Mouse (Mus musculus): ENCODE measurements at regions not wholly inside any gene's neighbourhood (a gene's known extent, or its start where the extent isn't known, plus 50 kb on each side); places are given as distances from the start of the nearest gene placed in this dataset.

- peak; percentile 7 to 11 for DNase-seq
Observed at GRCm38 (mm10) chr10:126734661-126735060, 166.5 kb downstream of the Atp23 start.

- DNase-seq, result no peak
Observed at GRCm38 (mm10) chr10:126727840-126728239, 173.3 kb downstream of the Atp23 start.

GRCm38 (mm10) chr10:126717961-126718360, 183.2 kb downstream of the Atp23 start:
- DNase-seq, result peak; percentile 19 to 44

GRCm38 (mm10) chr10:126711758-126712157, 189.4 kb downstream of the Atp23 start:
- no peak for DNase-seq

- no peak for DNase-seq
Observed at GRCm38 (mm10) chr10:126709219-126709917, 191.8 kb downstream of the Atp23 start.

GRCm38 (mm10) chr10:126708730-126709129, 192.4 kb downstream of the Atp23 start:
- DNase-seq, result peak; percentile 66 to 74

- no peak for DNase-seq
Observed at GRCm38 (mm10) chr10:126708215-126708614, 192.9 kb downstream of the Atp23 start.

GRCm38 (mm10) chr10:126697086-126697485, 204.1 kb downstream of the Atp23 start:
- no peak for DNase-seq

- no peak for DNase-seq
Observed at GRCm38 (mm10) chr10:126690914-126691673, 210.1 kb downstream of the Atp23 start.

GRCm38 (mm10) chr10:126680275-126681184, 220.6 kb downstream of the Atp23 start:
- no peak for DNase-seq

- peak; percentile 42 to 45 for DNase-seq
Observed at GRCm38 (mm10) chr10:126679224-126680120, 221.7 kb downstream of the Atp23 start.

GRCm38 (mm10) chr10:126673437-126673836, 227.7 kb downstream of the Atp23 start:
- no peak for DNase-seq

- DNase-seq, result no peak
Observed at GRCm38 (mm10) chr10:126664408-126665083, 236.6 kb downstream of the Atp23 start.

- DNase-seq, result peak in 1 of 2 experiments; percentile 17
Observed at GRCm38 (mm10) chr10:126663461-126664013, 237.6 kb downstream of the Atp23 start.

GRCm38 (mm10) chr10:126662765-126663164, 238.4 kb downstream of the Atp23 start:
- DNase-seq, result no peak

- no peak for DNase-seq
Observed at GRCm38 (mm10) chr10:126661095-126661615, 240.0 kb downstream of the Atp23 start.

GRCm38 (mm10) chr10:126660024-126660423, 241.1 kb downstream of the Atp23 start:
- no peak for DNase-seq

- no peak for DNase-seq
Observed at GRCm38 (mm10) chr10:126652693-126653092, 248.5 kb downstream of the Atp23 start.

- no peak for DNase-seq
Observed at GRCm38 (mm10) chr10:126646587-126646986, 254.6 kb downstream of the Atp23 start.

GRCm38 (mm10) chr10:126641792-126642289, 259.3 kb downstream of the Atp23 start:
- DNase-seq, result peak; percentile 70 to 77

GRCm38 (mm10) chr10:126634731-126635130, 266.4 kb downstream of the Atp23 start:
- DNase-seq, result no peak
